Mouse (Mus musculus): ENCODE results near the gene Jakmip3. TPM values are rescaled to one million over a fixed set of nuclear protein-coding genes. Genes with fewer than 3 reads are reported as not detected.
A peak's percentile ranks its signal among the peaks of the same experiment; 100 is the strongest.

Gene Jakmip3
- polyA plus RNA-seq, 1 experiment from 2014 or later = 11.7 TPM

DNA sequence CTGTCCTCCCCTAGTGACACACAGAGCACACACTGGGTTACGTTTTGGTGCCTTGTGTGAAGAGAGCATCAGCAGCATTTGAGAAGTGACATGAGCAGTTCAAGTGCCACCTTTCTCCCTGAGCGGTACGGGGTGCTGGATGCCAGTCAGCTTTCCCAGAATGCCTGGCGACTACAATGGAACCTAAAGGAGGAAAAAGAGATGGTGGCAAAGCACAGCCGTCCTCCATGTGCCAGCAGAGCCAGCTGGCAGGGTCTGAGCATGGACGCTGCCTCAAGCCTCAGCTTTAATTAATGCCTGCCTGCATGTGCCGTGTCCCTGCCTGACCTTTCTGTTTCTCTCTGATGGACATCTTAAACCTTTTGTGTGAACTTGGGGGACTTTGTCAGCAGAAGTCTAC is 15.3 kb downstream of the Jakmip3 start:
- no peak for ATAC-seq (ENCODE audit: low FRiP score)
- no peaks in the 10 kb centered on the region for H3K9me3 ChIP-seq (replicated peaks)
- no peaks in the 10 kb centered on the region for H3K4me1 ChIP-seq
- no peaks in the 10 kb centered on the region for H3K27me3 ChIP-seq (replicated peaks)
- 85% methylated on average over 7 of the region's 7 CpGs for WGBS
- no peak overlapping the region for H3K27ac ChIP-seq (replicated peaks)
- H3K4me2 ChIP-seq = no peak overlapping the region
- H3K36me3 ChIP-seq = no peaks in the 10 kb centered on the region
- H3K4me3 ChIP-seq (replicated peaks) = no peak overlapping the region
- no peak overlapping the region for H3K9ac ChIP-seq (replicated peaks)

DNA sequence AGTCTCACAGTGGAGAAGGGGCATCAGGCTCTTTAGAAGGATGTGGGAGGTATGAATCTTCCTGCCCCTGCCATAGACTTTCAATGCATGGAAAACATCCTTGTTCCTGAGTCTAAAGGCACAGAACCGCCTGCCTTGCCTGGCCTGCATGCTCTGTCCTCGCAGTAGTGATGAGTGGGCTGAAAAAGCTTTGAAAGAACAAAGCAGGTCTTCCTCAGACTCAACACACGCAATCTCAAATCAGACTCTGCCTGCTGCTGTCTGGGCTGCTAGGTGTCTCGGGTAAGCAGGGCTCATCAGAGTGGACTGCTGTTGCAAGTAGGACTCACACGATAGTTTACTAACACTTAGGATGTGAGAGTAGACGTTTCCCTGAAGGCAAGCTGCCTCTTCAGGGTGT is 16.6 kb downstream of the Jakmip3 start:
- H3K9me3 ChIP-seq (replicated peaks) = no peaks in the 10 kb centered on the region
- H3K36me3 ChIP-seq = no peaks in the 10 kb centered on the region
- H3K9ac ChIP-seq (replicated peaks) = no peak overlapping the region
- H3K4me3 ChIP-seq (replicated peaks) = no peak overlapping the region
- H3K27me3 ChIP-seq (replicated peaks) = no peaks in the 10 kb centered on the region
- ATAC-seq (ENCODE audit: low FRiP score) = no peak
- 83% methylated on average over 6 of the region's 6 CpGs for WGBS
- H3K4me2 ChIP-seq = no peak overlapping the region
- no peaks in the 10 kb centered on the region for H3K4me1 ChIP-seq
- no peak overlapping the region for H3K27ac ChIP-seq (replicated peaks)

DNA sequence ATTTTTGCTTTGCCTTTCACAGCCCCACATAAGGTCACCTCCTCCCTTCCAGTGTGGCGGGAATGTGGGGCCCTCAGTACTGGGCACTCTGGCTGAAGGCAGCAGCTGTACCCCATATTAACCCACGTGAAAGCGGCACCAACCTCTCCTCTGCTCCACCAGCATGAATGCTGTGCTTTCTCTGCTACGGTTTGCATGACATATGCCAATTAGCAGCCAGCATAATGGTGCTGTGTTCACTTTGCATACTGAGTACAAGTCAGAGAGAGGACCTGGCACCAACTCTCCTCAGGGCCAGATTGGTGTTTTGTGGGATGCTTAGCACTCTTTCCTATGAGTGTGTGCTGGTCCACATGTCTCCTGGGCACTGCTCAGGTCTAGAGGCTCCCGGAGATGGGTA is 19.2 kb downstream of the Jakmip3 start:
- no peaks in the 10 kb centered on the region for H3K36me3 ChIP-seq
- no peak overlapping the region for H3K4me3 ChIP-seq (replicated peaks)
- H3K4me2 ChIP-seq = no peak overlapping the region
- 74% methylated on average over 5 of the region's 5 CpGs for WGBS
- no peaks in the 10 kb centered on the region for H3K4me1 ChIP-seq
- H3K9me3 ChIP-seq (replicated peaks) = no peaks in the 10 kb centered on the region
- H3K27ac ChIP-seq (replicated peaks) = no peak overlapping the region
- ATAC-seq (ENCODE audit: low FRiP score) = no peak
- H3K27me3 ChIP-seq (replicated peaks) = no peaks in the 10 kb centered on the region
- H3K9ac ChIP-seq (replicated peaks) = no peak overlapping the region

DNA sequence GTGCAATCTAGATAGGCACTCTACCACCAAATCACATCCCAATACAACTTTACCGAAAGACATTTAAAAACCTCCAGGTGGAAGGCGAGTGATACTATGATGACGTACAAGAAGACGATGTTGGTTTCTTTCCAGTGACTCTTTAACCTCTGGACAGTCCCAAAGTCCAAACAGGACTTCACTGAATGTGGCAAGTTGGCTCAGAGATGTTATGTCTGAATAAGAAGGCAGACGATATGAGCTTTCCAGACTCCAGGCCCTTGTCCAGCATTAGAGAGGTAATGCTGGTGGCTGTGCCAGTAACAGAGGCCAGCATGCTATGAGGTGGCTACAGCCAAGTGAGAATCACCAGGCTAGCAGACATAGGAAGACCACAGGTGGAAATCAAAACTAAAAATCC is 23.2 kb downstream of the Jakmip3 start:
- H3K27me3 ChIP-seq (replicated peaks) = no peaks in the 10 kb centered on the region
- 93% methylated on average over 5 of the region's 5 CpGs for WGBS
- peaks cover 13% of the 10 kb centered on the region for H3K4me1 ChIP-seq
- H3K4me3 ChIP-seq (replicated peaks) = no peak overlapping the region
- H3K9ac ChIP-seq (replicated peaks) = no peak overlapping the region
- no peak overlapping the region for H3K27ac ChIP-seq (replicated peaks)
- no peaks in the 10 kb centered on the region for H3K36me3 ChIP-seq
- no peaks in the 10 kb centered on the region for H3K9me3 ChIP-seq (replicated peaks)
- ATAC-seq (ENCODE audit: low FRiP score) = no peak
- no peak overlapping the region for H3K4me2 ChIP-seq

DNA sequence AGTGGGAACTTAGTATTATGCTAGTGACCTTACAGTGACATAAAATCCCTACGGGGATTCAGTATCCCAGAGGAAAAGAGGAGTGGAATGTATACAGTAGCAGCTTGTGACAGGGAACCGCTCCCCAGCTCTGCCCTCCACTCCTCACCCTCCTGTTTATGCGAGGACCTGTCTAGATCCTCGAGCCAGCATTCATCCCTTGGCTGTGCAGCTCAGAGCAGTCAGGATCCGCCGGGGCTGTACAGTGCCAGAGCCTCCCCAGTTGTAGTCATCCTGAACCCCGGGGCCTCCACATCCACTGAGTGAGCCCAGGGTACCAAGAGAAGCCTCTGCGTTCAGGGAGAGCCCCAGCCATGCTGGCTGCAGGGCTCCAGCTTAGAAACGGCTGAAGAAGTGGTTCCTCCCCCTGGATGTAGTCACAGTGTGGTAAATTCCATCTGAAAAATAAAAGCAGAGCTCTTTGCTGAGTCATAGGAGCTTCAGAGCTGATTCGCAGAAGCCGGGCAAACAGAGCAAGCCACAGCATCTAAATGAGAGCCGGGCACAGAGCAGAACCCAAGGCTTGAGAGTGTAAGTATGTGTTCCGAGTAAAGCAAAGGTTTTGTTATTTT is 27.6 kb downstream of the Jakmip3 start:
- H3K4me2 ChIP-seq = no peak overlapping the region

DNA sequence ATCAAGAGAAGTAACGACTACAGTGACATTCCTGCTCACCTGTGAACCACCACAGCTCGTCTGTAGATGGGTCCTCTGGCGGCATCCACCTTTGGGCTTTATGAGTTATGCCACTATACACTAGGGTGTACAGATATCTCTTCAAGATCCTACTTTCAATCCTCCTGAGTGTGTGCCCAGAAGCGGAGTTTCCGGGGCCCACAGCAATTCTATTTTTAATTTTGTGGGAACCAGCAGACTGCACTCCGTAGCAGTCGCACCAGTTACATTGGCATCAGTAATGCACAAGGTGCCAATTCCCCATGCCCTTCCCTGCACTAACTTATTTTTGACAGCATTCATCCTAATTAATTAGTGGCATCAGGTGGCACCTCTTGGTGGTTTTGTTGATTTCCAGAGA is 37.0 kb downstream of the Jakmip3 start:
- H3K4me3 ChIP-seq (replicated peaks) = no peak overlapping the region
- no peaks in the 10 kb centered on the region for H3K27me3 ChIP-seq (replicated peaks)
- no peaks in the 10 kb centered on the region for H3K9me3 ChIP-seq (replicated peaks)
- ATAC-seq (ENCODE audit: low FRiP score) = no peak
- no peak overlapping the region for H3K9ac ChIP-seq (replicated peaks)
- WGBS = 92% methylated on average over 7 of the region's 7 CpGs
- no peaks in the 10 kb centered on the region for H3K4me1 ChIP-seq
- no peaks in the 10 kb centered on the region for H3K36me3 ChIP-seq
- H3K27ac ChIP-seq (replicated peaks) = no peak overlapping the region
- H3K4me2 ChIP-seq = no peak overlapping the region

More for the DNA sequence above, 27.6 kb downstream of the Jakmip3 start:
- no peaks in the 10 kb centered on the region for H3K27me3 ChIP-seq (replicated peaks)
- H3K4me3 ChIP-seq (replicated peaks) = no peak overlapping the region
- no peaks in the 10 kb centered on the region for H3K36me3 ChIP-seq
- H3K4me1 ChIP-seq = peaks cover 13% of the 10 kb centered on the region
- no peaks in the 10 kb centered on the region for H3K9me3 ChIP-seq (replicated peaks)
- no peak overlapping the region for H3K9ac ChIP-seq (replicated peaks)
- H3K27ac ChIP-seq (replicated peaks) = no peak overlapping the region
- 62% methylated on average over 13 of the region's 13 CpGs for WGBS
- no peak for ATAC-seq (ENCODE audit: low FRiP score)

DNA sequence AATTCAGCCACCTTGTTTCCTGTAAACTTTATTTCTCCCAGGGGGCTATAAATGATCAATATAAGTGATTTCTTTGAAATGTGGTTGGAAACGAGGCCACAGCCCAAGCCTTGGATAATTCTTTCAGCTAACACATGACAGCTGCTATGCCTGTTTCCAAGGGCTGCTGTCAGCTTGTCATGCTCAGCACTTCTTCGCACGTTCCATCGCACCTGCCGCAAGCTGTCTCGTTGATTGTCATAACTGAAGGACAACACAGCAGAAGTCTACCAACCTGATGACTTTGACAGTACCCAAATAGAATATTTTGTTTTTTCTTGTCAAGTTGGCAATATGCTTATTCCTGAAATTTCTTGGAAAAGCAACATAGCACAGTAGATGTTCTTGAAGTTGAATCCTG is 44.0 kb downstream of the Jakmip3 start:
- H3K36me3 ChIP-seq = no peaks in the 10 kb centered on the region
- H3K27ac ChIP-seq (replicated peaks) = no peak overlapping the region
- ATAC-seq (ENCODE audit: low FRiP score) = no peak
- no peaks in the 10 kb centered on the region for H3K27me3 ChIP-seq (replicated peaks)
- no peak overlapping the region for H3K9ac ChIP-seq (replicated peaks)
- no peaks in the 10 kb centered on the region for H3K9me3 ChIP-seq (replicated peaks)
- no peak overlapping the region for H3K4me2 ChIP-seq
- H3K4me3 ChIP-seq (replicated peaks) = no peak overlapping the region
- H3K4me1 ChIP-seq = peaks cover 17% of the 10 kb centered on the region
- WGBS = 77% methylated on average over 6 of the region's 6 CpGs

DNA sequence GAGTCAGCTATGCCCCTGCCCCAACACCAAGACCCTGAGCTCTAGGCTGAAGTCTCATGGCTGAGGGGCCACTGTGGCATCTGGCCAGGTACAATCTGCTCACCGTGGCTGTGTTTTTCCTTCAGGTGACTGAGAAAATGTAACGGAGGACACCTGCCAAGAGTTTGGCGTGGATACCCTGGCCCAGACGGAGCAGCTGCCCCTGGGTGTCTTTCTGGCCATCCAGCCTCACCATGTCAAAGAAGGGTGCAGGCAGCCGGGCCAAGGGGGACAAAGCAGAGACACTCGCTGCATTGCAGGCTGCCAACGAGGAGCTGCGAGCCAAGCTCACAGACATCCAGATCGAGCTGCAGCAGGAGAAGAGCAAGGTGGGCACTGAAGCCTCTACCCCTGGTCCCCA is 48.6 kb downstream of the Jakmip3 start:
- no peak overlapping the region for H3K27ac ChIP-seq (replicated peaks)
- H3K36me3 ChIP-seq = 0 out of 2 replicates have a peak, but pooled peaks cover 5% of the 10 kb centered on the region
- H3K9ac ChIP-seq (replicated peaks) = no peak overlapping the region
- H3K4me3 ChIP-seq (replicated peaks) = no peak overlapping the region
- H3K9me3 ChIP-seq (replicated peaks) = no peaks in the 10 kb centered on the region
- 86% methylated on average over 9 of the region's 9 CpGs for WGBS
- H3K4me1 ChIP-seq = peaks cover 17% of the 10 kb centered on the region
- no peaks in the 10 kb centered on the region for H3K27me3 ChIP-seq (replicated peaks)
- no peak for ATAC-seq (ENCODE audit: low FRiP score)
- H3K4me2 ChIP-seq = no peak overlapping the region

DNA sequence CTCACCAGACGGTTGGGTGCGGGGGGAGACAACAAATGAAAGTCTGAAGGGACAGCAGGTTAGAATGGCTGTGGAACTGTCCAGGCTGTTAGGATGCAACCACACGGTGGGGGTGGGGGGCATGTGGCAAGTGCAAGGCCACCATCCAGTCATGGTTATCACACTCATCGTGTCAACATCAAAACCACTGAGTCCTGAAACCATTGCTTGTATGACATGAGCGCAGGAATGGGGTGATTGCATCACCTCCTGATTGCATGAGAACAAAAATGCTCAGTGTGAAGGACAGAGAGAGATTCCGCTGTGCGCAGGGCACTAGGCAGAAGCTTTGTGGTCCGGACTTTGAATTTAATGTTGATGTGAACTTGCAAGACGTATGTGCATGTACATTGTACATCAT is 62.2 kb downstream of the Jakmip3 start:
- WGBS = 89% methylated on average over 9 of the region's 9 CpGs
- H3K27ac ChIP-seq (replicated peaks) = no peak overlapping the region
- no peaks in the 10 kb centered on the region for H3K9me3 ChIP-seq (replicated peaks)
- H3K27me3 ChIP-seq (replicated peaks) = no peaks in the 10 kb centered on the region
- no peak for ATAC-seq (ENCODE audit: low FRiP score)
- no peaks in the 10 kb centered on the region for H3K36me3 ChIP-seq
- H3K9ac ChIP-seq (replicated peaks) = no peak overlapping the region
- H3K4me3 ChIP-seq (replicated peaks) = no peak overlapping the region
- H3K4me1 ChIP-seq = peaks cover 12% of the 10 kb centered on the region
- H3K4me2 ChIP-seq = no peak overlapping the region

DNA sequence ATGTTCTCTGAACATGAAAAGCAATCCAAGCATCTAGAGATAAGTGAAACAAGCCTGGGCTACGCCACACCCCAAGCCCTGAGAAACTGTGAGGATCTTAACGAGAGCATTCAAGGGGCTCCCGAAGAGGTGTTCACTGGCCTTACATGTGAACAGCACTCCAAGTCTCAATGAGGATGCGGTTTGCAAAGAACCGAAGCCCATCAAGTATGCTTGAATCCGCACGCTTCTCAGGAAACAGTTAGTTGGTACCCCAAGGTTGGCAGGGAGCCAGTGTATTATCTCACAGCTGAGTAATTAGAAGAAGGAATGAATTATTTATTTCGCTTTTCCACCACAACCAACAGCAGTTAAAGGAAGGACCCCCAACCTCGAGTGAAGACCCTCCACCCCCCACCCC is 62.7 kb downstream of the Jakmip3 start:
- Histone ChIP-seq H3K36me3 (no peaks in the 10 kb centered on the region), H3K4me2 (no peak overlapping the region), H3K9ac (replicated peaks) (no peak overlapping the region), H3K27ac (replicated peaks) (no peak overlapping the region), H3K27me3 (replicated peaks) (no peaks in the 10 kb centered on the region), H3K9me3 (replicated peaks) (no peaks in the 10 kb centered on the region), H3K4me1 (peaks cover 12% of the 10 kb centered on the region), H3K4me3 (replicated peaks) (no peak overlapping the region)
- 48% methylated on average over 9 of the region's 9 CpGs for WGBS
- 0 out of 2 replicates have a peak, but pooled peaks have one; percentile 24 for ATAC-seq (ENCODE audit: low FRiP score)

DNA sequence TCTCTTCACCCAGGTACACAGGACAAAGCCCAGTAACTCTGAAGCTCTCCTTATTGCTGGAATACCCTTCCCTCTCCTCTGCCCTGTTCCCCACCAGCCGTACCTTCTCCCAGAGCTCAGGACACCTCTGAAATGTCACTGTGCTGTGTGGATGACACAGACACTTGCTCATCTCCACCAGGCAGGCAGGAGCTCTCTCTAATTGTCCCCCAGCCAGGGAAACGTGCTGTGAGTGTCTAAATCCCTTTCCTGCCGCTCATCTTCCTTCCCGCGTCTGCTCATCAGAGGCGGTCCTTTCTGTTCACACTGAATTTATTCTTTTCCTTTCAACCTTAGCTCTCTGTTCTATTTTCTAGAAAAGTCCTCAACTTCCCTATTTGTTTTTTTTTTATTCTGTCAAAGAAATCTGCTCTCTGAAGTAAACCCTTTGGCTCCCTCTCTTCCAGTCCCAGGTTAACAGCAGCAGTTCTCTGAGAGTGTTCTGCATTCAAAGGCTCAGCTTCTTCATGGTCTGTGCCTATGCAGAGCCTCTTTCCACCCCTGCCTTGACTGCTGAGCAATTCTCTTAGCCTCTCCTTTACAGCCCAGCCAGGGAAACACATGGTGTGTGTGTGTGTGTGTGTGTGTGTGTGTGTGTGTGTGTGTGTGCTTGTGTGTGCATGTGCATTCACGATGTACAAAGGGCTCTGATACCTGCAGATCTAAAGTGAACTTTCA is 69.4 kb downstream of the Jakmip3 start:
- WGBS = 44% methylated on average over 7 of the region's 7 CpGs
- Histone ChIP-seq H3K27ac (replicated peaks) (no peak overlapping the region; the same call in 1 of the 2 replicates), H3K27me3 (replicated peaks) (no peaks in the 10 kb centered on the region), H3K4me3 (replicated peaks) (no peak overlapping the region), H3K4me2 (no peak overlapping the region), H3K4me1 (peaks cover 28% of the 10 kb centered on the region), H3K9me3 (replicated peaks) (no peaks in the 10 kb centered on the region), H3K9ac (replicated peaks) (no peak overlapping the region), H3K36me3 (no peaks in the 10 kb centered on the region)
- ATAC-seq (ENCODE audit: low FRiP score) = no peak

DNA sequence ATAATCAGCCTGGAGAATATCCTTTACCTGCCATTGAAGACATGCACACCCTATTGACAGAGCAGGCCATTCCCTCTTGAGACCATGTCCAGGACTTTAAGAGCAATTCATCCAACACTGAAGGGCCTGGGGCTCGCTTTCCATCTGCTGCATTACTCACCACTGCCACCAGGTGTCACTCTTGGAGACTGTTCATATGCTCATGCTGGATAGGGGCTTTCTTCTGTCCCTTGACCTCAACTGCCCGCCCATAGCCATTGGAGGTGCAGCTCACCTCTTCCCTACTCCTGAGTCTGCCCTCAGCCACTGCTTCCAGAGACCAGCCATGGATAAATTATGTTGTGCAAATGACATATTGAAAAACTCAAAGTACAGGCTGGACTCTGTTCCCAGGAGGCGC is 70.5 kb downstream of the Jakmip3 start:
- Histone ChIP-seq H3K4me2 (no peak overlapping the region), H3K4me1 (peaks cover 28% of the 10 kb centered on the region), H3K27me3 (replicated peaks) (no peaks in the 10 kb centered on the region), H3K4me3 (replicated peaks) (no peak overlapping the region), H3K27ac (replicated peaks) (peak overlapping the region; percentile 81; the same call in 1 of the 2 replicates), H3K9me3 (replicated peaks) (no peaks in the 10 kb centered on the region), H3K36me3 (no peaks in the 10 kb centered on the region), H3K9ac (replicated peaks) (no peak overlapping the region)
- WGBS = 32% methylated on average over 3 of the region's 3 CpGs
- no peak for ATAC-seq (ENCODE audit: low FRiP score)

Data from neural tube, embryonic 15.5 days (tissue).